Mouse (Mus musculus) hindbrain, embryonic 12.5 days (tissue): ENCODE measurements around the gene Serpinb2. TPM values are rescaled to one million over a fixed set of nuclear protein-coding genes. Genes with fewer than 3 reads are reported as not detected.

Experiments used
- polyA plus RNA-seq: library from polyadenylated mRNA; unstranded; fragments of >200 nt; fragmentation: Nextera tagmentation; extraction: Ambion mirVana; gene quantifications from 2 replicates; pipeline ENCODE4 v1.2.1, GENCODE M21; 2016

The Serpinb2 gene
- polyA plus RNA-seq, 1 experiment from 2014 or later: not detected

Other genes starting within 250 kb of the Serpinb2 start
- not detected in 2 replicates for gene Serpinb3b, start 233.1 kb upstream of the Serpinb2 start, polyA plus RNA-seq
- not detected in 2 replicates for gene Serpinb3c, start 233.1 kb upstream of the Serpinb2 start, polyA plus RNA-seq
- gene Serpinb11, start 150.2 kb upstream of the Serpinb2 start, polyA plus RNA-seq: not detected in 2 replicates
- not detected in 2 replicates for gene Serpinb7, start 111.8 kb upstream of the Serpinb2 start, polyA plus RNA-seq
- gene Serpinb8, start 78.6 kb downstream of the Serpinb2 start, polyA plus RNA-seq: 1.3 and 1.7 TPM in 2 replicates